Mouse (Mus musculus): ENCODE measurements around the gene Ptpa.
"Not testable (repeated sequence)": the region's sequence is repeated elsewhere in the genome, so short reads cannot be mapped to it uniquely, and the experiment has no call there.

The Ptpa gene

GRCm38 (mm10) chr2:30402351-30402826, 13.4 kb upstream of the Ptpa start:
- no peak for DNase-seq (ENCODE audit: low spot score)

GRCm38 (mm10) chr2:30402843-30403242, 13.0 kb upstream of the Ptpa start:
- no peak for DNase-seq (ENCODE audit: low spot score)

GRCm38 (mm10) chr2:30403870-30404269, 12.0 kb upstream of the Ptpa start:
- no peak for DNase-seq (ENCODE audit: low spot score)

GRCm38 (mm10) chr2:30407221-30407620, 8.6 kb upstream of the Ptpa start:
- DNase-seq (ENCODE audit: low spot score), result no peak

- no peak for DNase-seq (ENCODE audit: low spot score)
Measured at GRCm38 (mm10) chr2:30407778-30408177, 8.1 kb upstream of the Ptpa start.

- no peak for DNase-seq (ENCODE audit: low spot score)
Measured at GRCm38 (mm10) chr2:30408452-30409100, 7.3 kb upstream of the Ptpa start.

GRCm38 (mm10) chr2:30409454-30410176, 6.2 kb upstream of the Ptpa start:
- DNase-seq (ENCODE audit: low spot score), result no peak

GRCm38 (mm10) chr2:30413038-30413973, 2.5 kb upstream of the Ptpa start:
- DNase-seq (ENCODE audit: low spot score), result no peak

- DNase-seq (ENCODE audit: low spot score), result no peak
Measured at GRCm38 (mm10) chr2:30414101-30414500, 1.7 kb upstream of the Ptpa start.

- DNase-seq (ENCODE audit: low spot score), result no peak
Measured at GRCm38 (mm10) chr2:30414681-30415080, 1.2 kb upstream of the Ptpa start.

GRCm38 (mm10) chr2:30415157-30415935, 493 bp upstream of the Ptpa start, which contains the start of gene Crat:
TSS of gene Crat (minus strand) at chr2:30415813.
- DNase-seq (ENCODE audit: low spot score), result peak; percentile 77

- DNase-seq (ENCODE audit: low spot score), result no peak
Measured at GRCm38 (mm10) chr2:30416649-30416965, 768 bp downstream of the Ptpa start.

GRCm38 (mm10) chr2:30417154-30417553, 1.3 kb downstream of the Ptpa start:
- DNase-seq (ENCODE audit: low spot score), result not testable (repeated sequence)

GRCm38 (mm10) chr2:30417595-30418165, 1.8 kb downstream of the Ptpa start:
- DNase-seq (ENCODE audit: low spot score), result no peak

GRCm38 (mm10) chr2:30418259-30418658, 2.4 kb downstream of the Ptpa start:
- DNase-seq (ENCODE audit: low spot score), result no peak

- DNase-seq (ENCODE audit: low spot score), result no peak
Measured at GRCm38 (mm10) chr2:30419112-30419511, 3.3 kb downstream of the Ptpa start.

GRCm38 (mm10) chr2:30421432-30421831, 5.6 kb downstream of the Ptpa start:
- no peak for DNase-seq (ENCODE audit: low spot score)

GRCm38 (mm10) chr2:30429156-30429555, 13.3 kb downstream of the Ptpa start:
- DNase-seq (ENCODE audit: low spot score), result no peak

GRCm38 (mm10) chr2:30435326-30436155, 19.7 kb downstream of the Ptpa start:
- no peak for DNase-seq (ENCODE audit: low spot score)

- no peak for DNase-seq (ENCODE audit: low spot score)
Measured at GRCm38 (mm10) chr2:30436156-30436545, 20.3 kb downstream of the Ptpa start.

Measured in urinary bladder, postnatal 10 days (tissue).